ENCODE assay signal across 1 mouse cellular context in the genomic region with DNA sequence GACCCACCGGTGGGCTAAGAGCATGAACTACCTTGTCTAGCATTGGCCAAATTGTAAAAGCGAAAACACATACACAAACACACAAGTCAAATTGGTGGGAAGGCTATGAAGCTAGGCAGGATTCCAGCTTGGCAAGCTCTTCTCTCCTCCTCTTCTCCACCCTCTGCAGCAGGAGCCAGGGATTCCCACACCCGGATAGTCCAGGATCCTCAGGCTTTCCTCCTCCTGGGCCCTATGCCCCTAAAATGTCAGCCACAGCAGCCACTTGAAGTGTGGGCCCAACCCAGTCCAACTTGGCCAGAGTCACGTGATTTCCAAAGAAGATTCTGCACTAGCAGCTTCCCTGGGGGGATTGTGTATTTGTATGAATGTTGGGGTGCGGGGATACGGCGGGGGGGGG.
TF ChIP-seq lines count a peak whose summit lies in the region.

No protein-coding gene starts in this region.

TF ChIP-seq in CH12.LX, 34 proteins besides CTCF, POLR2A, EP300 and RAD21:
- 0 out of 2 replicates have a peak, but pooled peaks have one; percentile 20 for TF ChIP-seq MAX (IDR thresholded peaks at IDR 0.05; ENCODE audit: low read length)
- peak; percentile 50 for TF ChIP-seq BHLHE40 (IDR thresholded peaks at IDR 0.05; ENCODE audit: low read depth, low read length)
- no peak for TF ChIP-seq MXI1 (IDR thresholded peaks at IDR 0.05; ENCODE audit: low read depth, low read length)
- TF ChIP-seq USF2 (conservative IDR thresholded peaks at IDR 0.05; ENCODE audit: low read depth, low read length): 0 out of 2 replicates have a peak, but pooled peaks have one; percentile 15
- TF ChIP-seq SIN3A (IDR thresholded peaks at IDR 0.05; ENCODE audit: low read length): peak; percentile 11; the same call in 1 of the 2 replicates
- peak; percentile 60 for TF ChIP-seq USF1 (IDR thresholded peaks at IDR 0.05; ENCODE audit: low read depth, low read length)
